Mouse (Mus musculus): ENCODE results near the gene Gm16181.

Gm16181 gene

DNA sequence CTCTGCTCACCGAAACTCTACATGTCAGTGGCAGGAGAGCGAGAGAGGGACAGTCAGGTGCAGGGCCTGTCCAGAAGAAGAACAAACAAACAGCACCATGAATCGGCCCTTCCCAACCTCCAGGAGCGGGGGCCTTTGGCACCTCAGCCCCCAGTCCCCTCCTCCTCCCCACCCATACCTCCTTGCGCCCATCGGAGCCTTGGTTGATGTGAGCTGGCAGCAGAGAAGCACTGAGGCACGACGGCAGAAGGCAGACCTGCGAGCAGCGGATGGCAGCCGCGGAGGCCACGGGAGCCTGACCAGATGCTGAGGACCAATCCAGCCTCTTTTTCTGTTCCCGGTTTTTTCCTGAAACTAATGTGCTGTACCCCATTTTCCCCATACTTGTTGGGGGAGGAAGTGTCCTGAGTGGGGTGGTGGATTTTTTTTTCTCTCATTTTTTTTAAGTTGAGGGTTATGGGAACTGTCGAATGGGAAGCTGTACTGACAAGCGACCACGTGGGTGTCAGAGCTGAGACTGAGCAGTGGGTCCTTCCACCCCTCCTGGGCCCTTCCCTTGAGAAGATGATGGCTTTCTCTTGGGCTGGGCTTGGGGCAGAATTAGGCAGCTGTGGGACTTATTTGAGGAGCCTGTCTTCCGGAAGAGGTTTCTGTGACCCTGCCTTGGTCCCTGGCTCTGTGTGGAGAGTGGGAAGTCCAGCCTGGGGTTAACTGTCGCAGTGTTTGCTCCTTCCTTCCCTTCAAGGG lies 29.0 kb downstream of the Gm16181 start:
- no peak for DNase-seq (ENCODE audit: low read depth, low spot score)

- DNase-seq (ENCODE audit: low read depth, low spot score) = no peak
Observed at GRCm38 (mm10) chr17:35250348-35251120, 29.9 kb downstream of the Gm16181 start.

DNA sequence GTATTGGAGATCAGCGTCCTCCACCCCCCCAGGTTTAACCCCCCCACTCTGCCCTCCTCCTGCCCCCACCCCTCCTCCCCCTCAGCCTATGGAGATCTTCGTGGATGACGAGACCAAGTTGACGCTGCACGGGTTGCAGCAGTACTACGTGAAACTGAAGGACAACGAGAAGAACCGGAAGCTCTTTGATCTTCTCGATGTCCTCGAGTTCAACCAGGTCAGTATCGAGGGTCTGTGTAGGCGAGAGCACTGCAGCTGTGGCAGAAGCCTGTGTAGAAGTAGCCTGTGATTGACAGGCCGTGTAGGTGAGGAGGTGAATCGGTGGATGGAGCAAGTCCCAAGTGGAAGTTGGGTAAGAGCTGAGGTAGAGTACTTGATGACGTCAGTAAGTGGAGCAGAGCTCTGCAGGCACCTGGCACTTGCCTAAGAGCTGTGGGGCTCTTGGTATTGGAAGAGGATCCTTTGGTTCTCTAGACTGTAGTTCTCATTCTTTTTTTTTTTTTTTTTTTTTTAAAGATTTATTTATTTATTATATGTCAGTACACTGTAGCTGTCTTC lies 30.6 kb downstream of the Gm16181 start:
- no peak for DNase-seq (ENCODE audit: low read depth, low spot score)

GRCm38 (mm10) chr17:35251981-35252380 lies 31.3 kb downstream of the Gm16181 start:
- DNase-seq (ENCODE audit: low read depth, low spot score) = no peak

DNA sequence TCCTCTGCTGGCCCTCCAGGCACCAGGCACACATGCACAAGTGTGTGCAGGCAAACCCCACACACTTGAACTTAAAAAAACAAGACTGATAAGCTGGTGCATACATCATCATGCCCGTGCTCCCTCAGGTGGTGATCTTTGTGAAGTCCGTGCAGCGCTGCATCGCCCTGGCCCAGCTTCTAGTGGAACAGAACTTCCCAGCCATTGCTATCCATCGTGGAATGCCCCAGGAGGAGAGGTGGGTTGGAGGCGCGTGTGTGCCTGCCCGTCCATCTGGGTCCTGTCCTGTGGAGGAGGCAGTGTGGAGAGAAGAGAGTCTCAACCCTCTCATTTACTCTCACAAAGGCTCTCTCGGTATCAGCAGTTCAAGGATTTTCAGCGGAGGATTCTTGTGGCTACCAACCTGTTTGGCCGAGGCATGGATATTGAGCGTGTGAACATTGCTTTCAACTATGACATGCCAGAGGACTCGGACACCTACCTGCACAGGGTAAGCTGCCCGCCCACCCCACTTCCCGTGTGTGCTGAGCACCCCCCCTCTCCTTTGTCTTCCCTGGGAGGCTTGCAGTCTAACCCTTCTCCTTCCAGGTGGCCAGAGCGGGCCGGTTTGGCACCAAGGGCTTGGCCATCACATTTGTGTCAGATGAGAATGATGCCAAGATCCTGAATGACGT lies 32.1 kb downstream of the Gm16181 start:
- DNase-seq (ENCODE audit: low read depth, low spot score) = no peak

DNA sequence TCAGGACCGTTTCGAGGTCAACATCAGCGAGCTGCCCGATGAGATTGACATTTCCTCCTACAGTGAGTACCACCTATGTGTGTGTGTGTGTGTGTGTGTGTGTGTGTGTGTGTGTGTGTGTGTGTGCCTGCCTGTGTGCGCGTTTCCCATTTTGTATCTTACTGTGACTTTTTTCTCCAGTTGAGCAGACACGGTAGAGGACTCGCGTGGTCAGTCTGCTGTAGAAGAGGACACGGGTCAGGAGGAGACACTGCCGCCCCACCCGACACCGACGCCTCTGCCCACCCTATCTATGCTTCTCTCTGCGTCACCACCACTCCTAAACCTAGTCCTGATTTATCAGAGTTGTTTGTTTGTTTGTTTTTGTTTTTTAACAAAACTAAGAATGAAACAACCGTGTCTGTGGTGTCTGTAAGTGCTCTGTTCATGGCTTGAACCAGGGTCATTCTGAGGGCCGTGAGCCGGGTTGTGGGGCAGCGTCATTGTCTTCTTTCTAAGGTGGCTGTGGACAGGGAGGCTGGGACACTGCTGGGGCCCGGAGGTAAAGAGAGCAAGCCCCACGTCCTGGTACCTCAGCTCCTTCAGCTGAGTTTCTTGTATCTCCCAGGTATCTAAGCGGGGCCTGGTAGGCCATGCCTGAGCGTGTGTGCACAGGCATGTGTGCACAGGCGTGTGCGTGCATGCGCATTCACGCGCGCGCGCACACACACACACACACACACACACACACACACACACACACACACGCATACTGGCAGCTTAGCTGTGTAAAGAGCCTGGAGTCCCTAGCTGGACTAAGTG lies 32.9 kb downstream of the Gm16181 start:
- DNase-seq (ENCODE audit: low read depth, low spot score) = no peak

GRCm38 (mm10) chr17:35254241-35255098 lies 33.8 kb downstream of the Gm16181 start:
- no peak for DNase-seq (ENCODE audit: low read depth, low spot score)

DNA sequence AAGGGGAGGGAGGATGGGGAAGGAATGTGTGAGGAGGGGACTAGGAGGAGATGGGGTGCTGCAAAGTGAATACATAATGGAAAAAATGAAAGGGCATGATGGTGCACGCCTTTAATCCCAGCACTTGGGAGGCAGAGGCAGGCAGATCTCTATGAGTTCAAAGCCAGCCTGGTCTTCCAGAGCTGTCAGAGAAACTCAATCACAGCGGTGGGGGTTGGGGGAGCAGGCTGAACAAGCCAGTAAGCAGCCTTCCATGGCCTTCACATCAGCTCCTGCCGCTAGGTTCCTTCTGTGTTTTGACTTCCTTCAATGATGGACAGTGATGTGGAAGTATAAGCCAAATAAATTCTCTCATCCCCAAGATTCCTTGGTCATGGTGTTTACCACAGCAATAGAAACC lies 34.7 kb downstream of the Gm16181 start:
- no peak for DNase-seq (ENCODE audit: low read depth, low spot score)

DNA sequence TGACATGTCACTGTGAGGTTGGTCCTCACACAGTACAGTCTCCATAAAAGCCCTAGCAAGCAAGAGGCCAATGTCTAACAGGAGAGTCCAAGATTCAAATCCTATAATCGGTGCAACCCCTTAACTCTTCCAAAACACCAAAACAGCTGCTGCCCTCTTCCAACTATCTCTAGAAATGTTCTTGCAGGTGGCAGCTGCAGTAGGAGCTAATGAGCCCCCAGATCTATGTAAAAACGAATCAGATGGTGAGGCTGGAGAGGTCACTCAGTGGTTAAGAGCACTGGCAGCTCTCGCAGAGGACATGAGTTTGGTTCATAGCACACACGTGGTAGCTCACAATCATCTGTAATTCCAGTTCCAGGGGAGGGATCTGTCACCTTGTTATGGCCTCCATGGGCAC lies 35.1 kb downstream of the Gm16181 start:
- no peak for DNase-seq (ENCODE audit: low read depth, low spot score)

GRCm38 (mm10) chr17:35257378-35257777 lies 36.7 kb downstream of the Gm16181 start:
- DNase-seq (ENCODE audit: low read depth, low spot score) = no peak

GRCm38 (mm10) chr17:35257824-35258491 lies 37.3 kb downstream of the Gm16181 start:
- no peak for DNase-seq (ENCODE audit: low read depth, low spot score)

DNA sequence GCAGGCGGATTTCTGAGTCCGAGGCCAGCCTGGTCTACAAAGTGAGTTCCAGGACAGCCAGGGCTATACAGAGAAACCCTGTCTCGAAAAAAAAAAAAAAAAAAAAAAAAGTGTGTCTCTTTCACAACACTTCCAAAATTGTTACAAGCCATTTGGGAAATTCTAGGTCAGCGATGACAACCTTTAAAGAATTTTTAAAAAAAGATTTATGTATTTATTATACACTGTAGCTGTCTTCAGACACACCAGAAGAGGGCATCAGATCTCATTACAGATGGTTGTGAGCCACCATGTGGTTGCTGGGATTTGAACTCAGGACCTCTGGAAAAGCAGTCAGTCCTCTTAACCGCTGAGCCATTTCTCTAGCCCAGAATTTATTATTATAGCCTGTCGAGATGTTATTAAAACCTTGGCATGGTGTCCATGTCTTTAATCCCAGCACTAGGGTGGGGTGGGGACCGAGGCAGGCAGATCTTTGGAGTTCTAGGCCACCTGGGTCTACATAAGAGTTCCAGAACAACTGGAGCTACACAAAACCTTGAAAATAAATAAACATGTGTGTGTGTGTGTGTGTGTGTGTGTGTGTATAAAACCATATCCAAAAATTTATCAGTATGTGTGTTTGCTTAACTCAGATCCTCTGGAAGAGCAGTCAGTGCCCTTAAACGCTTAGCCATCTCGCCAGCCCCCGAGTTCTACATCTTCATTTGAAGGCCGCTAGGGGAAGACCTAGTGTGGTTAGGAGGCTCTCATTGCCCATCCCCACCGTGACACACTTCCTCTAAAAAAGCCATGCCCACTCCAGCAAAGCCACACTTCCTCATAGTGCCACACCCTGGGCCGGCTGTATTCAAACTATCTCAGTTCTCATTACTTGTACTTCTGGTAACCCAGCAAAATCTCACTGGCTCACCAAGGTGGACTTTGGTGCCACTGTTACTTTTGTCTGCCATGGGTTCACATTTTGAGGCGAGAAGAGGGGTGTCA lies 38.2 kb downstream of the Gm16181 start:
- DNase-seq (ENCODE audit: low read depth, low spot score) = no peak

DNA sequence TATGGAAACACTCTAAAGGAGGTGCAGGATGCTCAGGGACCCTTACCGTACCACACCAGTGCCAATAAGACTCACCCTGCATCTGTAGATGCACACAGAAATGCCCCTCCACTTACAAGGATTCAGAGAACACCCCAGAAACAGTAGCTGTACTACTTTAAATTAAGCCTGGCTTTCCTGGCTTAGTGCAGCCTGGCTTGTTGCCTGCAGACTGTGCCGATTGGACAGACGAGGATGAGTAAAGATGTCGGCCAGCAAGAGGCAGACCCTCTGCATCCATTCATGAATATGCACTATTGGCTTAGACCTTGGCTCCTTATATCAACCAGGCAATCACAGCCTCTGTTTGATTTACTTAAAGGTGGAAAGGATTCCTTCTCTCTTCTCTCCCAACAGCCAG lies 39.0 kb downstream of the Gm16181 start:
- no peak for DNase-seq (ENCODE audit: low read depth, low spot score)

GRCm38 (mm10) chr17:35261651-35262050 lies 41.0 kb downstream of the Gm16181 start:
- DNase-seq (ENCODE audit: low read depth, low spot score) = no peak

DNA sequence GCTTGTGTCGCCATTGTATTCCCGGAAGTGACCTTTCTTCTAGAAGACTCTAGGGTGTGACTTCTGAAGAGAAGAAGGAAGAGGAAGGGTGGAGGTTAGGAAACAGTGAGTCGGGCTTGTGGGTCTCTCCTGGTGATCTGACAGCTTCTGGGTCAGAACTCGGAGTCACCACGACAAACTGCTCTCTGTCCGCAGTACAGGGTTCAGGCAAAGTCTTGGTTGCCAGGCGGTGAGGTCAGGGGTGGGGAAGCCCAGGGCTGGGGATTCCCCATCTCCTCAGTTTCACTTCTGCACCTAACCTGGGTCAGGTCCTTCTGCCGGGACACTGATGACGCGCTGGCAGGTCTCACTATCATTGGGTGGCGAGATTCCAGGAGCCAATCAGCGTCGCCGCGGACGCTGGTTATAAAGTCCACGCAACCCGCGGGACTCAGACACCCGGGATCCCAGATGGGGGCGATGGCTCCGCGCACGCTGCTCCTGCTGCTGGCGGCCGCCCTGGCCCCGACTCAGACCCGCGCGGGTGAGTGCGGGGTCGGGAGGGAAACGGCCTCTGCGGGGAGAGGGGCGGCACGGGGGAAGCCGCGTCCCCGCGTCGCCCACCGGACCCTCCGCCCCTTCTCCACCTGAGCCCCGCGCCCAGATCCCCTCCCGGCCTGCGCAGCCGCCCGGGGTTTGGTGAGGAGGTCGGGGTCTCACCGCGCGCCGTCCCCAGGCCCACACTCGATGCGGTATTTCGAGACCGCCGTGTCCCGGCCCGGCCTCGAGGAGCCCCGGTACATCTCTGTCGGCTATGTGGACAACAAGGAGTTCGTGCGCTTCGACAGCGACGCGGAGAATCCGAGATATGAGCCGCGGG lies 42.3 kb downstream of the Gm16181 start, which contains the start of gene H2-D1:
TSS of gene H2-D1 (plus strand) at position 67 of the 859 bp plus-strand sequence.
- DNase-seq (ENCODE audit: low read depth, low spot score) = no peak

DNA sequence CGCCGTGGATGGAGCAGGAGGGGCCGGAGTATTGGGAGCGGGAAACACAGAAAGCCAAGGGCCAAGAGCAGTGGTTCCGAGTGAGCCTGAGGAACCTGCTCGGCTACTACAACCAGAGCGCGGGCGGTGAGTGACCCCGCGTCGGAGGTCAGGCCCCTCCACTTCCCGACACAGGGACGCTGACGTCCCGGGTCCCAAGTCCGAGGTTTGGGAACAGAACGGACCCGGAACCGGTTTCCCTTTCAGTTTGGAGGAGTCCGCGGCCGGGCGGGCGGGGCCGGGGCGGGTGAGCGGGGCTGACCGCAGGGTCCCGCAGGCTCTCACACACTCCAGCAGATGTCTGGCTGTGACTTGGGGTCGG lies 42.9 kb downstream of the Gm16181 start:
- no peak for DNase-seq (ENCODE audit: low read depth, low spot score)

DNA sequence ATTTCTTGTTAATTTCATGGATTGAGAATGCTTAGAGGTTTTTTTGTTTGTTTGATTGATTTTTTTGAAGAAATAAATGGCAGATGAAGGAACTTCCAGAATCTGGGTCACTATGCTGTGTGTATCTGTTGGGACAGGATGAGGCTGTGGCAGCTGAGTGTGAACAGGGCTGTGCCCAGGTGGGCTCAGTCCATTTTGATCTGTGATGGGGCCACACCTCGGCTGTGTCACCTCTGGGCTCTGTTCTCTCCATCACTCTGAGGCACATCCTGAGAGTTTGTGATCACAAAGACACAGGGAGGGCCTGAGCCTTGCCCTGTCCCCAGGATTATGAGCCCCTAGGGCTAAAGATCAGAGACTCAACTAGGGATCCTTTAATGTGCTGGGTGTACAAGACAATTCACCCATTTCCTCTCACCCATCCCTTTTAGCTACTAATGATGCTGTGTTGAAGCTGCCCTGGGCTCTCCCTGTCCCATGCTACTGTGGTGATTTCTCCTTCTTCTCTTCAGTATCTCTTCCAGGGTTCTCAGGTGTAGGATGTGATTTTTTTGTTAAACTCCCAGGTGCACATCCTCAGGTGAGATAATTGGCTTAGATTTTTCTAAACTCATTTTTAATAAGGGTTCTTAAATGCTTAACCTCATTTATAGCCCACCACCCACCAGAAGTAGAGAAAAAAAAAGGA lies 46.9 kb downstream of the Gm16181 start:
- DNase-seq (ENCODE audit: low read depth, low spot score) = no peak

Data from WW6 (cell line).